Mouse (Mus musculus) E14TG2a.4 (cell line): ENCODE data around the gene Dennd4a.

Experiments used
- CTCF ChIP-seq: conservative IDR thresholded peaks from 2 replicates; pipeline ENCODE4 v1.5.1; 2014; ENCODE audit warnings: low read length
- NANOG ChIP-seq: IDR thresholded peaks from 2 replicates; pipeline ENCODE4 v1.6.1; 2014; ENCODE audit warnings: borderline replicate concordance, low read length, mixed read lengths

- TF ChIP-seq CTCF (no peak), NANOG (no peak)
Observed at GRCm38 (mm10) chr9:64943997-64944396, 132.9 kb downstream of the Dennd4a start.
